Mouse (Mus musculus): ENCODE measurements around the gene Plcg2.

- TF ChIP-seq CTCF (IDR thresholded peaks at IDR 0.05; ENCODE audit: low read depth) (no peak), EP300 (optimal IDR thresholded peaks at IDR 0.05) (no peak)
Observed at GRCm38 (mm10) chr8:117516876-117517565, 18.9 kb downstream of the Plcg2 start.

All from stomach, postnatal 0 days (tissue).